Mouse (Mus musculus) lung, embryonic 14.5 days (tissue): ENCODE results near the gene Cpne5. TPM values are rescaled to one million over a fixed set of nuclear protein-coding genes. Genes with fewer than 3 reads are reported as not detected.
"Not testable (repeated sequence)": the region's sequence is repeated elsewhere in the genome, so short reads cannot be mapped to it uniquely, and the experiment has no call there.

ENCODE experiments used
- ATAC-seq: fragments of 200-750 bp; cut with Nextera tagmentation; 2 replicates; pipeline ENCODE4 v1.8.0; 2017; ENCODE audit warnings: mild to moderate bottlenecking, moderate TSS enrichment, moderate library complexity; ENCODE audit not compliant: insufficient read depth
- DNase-seq: peaks from one replicate; pipeline ENCODE4 v3.0.0-alpha.2; 2015
- H3K27ac ChIP-seq: fragments of 300-500 bp; sonication (generic); 2 replicates; pipeline ENCODE4 v1.5.1; 2014; ENCODE audit warnings: low read depth, mild to moderate bottlenecking, moderate library complexity
- H3K27me3 ChIP-seq: fragments of 300-500 bp; sonication (generic); 2 replicates; pipeline ENCODE4 v1.6.1; 2014; ENCODE audit warnings: low read length, control low read depth; ENCODE audit not compliant: insufficient read depth
- H3K36me3 ChIP-seq: fragments of 300-500 bp; sonication (generic); 2 replicates; pipeline ENCODE4 v1.6.1; 2014; ENCODE audit warnings: control low read depth; ENCODE audit not compliant: insufficient read depth
- H3K4me1 ChIP-seq: fragments of 300-500 bp; sonication (generic); 2 replicates; pipeline ENCODE4 v1.6.1; 2014; ENCODE audit warnings: antibody characterized with exemption, control low read depth; ENCODE audit not compliant: insufficient read depth
- H3K4me2 ChIP-seq: fragments of 300-500 bp; sonication (generic); 2 replicates; pipeline ENCODE4 v1.6.1; 2014; ENCODE audit warnings: mild to moderate bottlenecking
- H3K4me3 ChIP-seq: fragments of 300-500 bp; sonication (generic); 2 replicates; pipeline ENCODE4 v1.5.1; 2014; ENCODE audit warnings: low read depth, low read length
- H3K9ac ChIP-seq: fragments of 300-500 bp; sonication (generic); 2 replicates; pipeline ENCODE4 v1.6.1; 2014
- H3K9me3 ChIP-seq: fragments of 300-500 bp; sonication (generic); 2 replicates; pipeline ENCODE4 v1.6.1; 2016; ENCODE audit warnings: low read depth, low read length, control low read depth
- CTCF ChIP-seq: IDR thresholded peaks from 2 replicates; pipeline ENCODE4 v1.5.1; 2016; ENCODE audit warnings: antibody characterized with exemption, low read depth
- WGBS: fragments of 180-500 bp; shearing (Covaris S2); extraction: QIAGEN DNeasy Blood & Tissue Kit; methylation state at CpG from one replicate; pipeline ENCODE4 v1.1.7; 2014; 5-methylcytosine and 5-hydroxymethylcytosine counted together
- polyA plus RNA-seq: library from polyadenylated mRNA; unstranded; fragments of >200 nt; fragmentation: Nextera tagmentation; extraction: Ambion mirVana; gene quantifications from 2 replicates; pipeline ENCODE4 v1.2.1, GENCODE M21; 2014

The Cpne5 gene
- polyA plus RNA-seq, 1 experiment from 2014 or later, result 6.9 TPM

DNA sequence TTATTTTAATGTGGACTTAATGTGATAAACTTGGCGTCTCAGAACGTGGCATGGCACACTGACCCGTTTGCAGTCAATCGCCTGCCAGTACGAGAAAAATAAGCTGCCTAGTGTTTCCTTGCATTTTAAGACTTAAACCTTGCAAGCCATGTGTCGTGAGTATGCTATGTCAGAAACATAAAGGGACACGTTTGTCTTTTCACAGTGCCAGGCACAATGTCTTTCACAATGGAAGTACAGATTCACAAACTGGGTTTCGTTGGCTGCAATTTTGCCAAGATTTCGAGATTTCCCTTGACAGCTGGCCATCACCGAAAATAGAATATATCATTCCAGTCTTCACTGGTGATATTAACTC is 31.4 kb upstream of the Cpne5 start:
- H3K4me3 ChIP-seq, result peak overlapping the region; percentile 77
- DNase-seq (no peak), ATAC-seq (no peak)
- H3K9me3 ChIP-seq, result no peaks in the 10 kb centered on the region
- no peaks in the 10 kb centered on the region for H3K36me3 ChIP-seq
- peak overlapping the region; percentile 88 for H3K9ac ChIP-seq
- WGBS, result 14% methylated on average over 10 of the region's 10 CpGs
- H3K4me2 ChIP-seq, result peak overlapping the region; percentile 62
- 0 out of 2 replicates have a peak, but pooled peaks cover 4% of the 10 kb centered on the region for H3K4me1 ChIP-seq
- no peaks in the 10 kb centered on the region for H3K27me3 ChIP-seq
- H3K27ac ChIP-seq, result peak overlapping the region; percentile 89
- no peak for TF ChIP-seq CTCF

DNA sequence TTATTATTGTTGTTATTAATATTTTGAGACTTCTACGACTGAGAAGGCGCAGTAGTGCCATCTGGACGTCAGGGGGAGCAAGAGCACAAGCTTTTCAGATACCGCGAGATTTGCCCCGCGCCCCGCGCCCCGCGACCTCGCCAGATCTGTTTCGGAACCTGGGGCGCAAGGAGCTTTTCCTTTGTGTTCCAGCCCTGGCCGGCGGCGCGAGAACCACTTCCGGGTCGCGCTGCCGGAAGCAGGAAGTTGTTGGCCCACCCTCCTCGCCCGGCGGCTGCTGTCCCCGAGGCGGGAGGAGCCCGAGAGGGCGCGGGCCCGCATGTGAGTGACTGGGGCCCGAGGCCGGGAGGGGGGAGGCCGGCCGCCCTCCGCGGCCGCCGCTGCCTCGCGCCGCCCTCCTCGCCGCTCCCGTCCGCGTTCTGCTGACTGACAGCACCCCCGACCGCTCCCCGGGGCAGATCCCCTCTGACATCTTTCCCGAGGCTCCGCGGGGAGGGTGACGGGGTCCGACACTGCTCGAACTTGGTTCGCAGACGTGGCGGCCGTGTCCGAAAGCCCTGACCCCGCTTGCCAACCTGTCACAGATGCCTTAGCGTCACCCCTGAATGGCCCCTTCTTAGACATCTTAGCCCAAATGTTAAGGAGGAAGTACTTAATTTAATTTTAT is 30.8 kb upstream of the Cpne5 start, which contains the start of gene BC004004:
Gene BC004004 (plus strand): TSS at position 107 of the 667 bp plus-strand sequence.
- WGBS, result under 1% methylated on average over 61 of the region's 63 CpGs
- no peaks in the 10 kb centered on the region for H3K27me3 ChIP-seq
- ATAC-seq, result peak; percentile 90

DNA sequence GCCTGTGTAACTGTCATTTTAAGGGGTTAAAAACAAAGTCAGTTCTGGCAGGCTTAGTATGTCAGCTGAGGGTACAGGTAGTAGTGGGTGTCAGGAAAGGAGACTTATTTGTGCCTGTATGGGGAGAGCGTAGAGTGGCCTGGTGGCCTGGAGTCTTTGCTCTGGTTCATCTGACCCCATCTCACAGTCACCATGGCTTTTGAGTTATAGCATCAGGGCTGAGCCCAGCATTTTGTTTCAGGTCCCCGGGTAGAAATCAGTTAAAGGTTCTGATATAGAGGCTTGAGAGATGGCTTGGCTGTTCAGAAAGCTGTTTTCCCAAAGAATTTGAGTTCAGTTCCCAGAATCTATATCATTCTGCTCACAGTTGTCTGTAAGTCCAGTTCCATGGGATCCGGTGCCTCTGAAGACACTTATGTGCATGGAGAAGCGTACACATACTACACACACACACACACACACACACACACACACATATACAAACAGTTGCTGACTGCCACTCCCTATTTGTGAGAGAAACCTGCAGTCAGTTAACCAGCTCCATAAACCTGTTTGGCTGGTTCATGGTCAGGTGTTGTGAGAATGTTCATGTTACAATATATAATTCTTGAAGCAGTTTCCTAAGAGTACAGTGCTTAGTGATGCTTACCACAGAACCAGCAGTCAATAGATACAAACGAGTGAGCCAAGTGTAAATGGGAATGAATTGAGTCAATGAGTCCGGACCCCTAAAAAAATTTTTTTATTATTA is 30.1 kb upstream of the Cpne5 start:
- WGBS, result 54% methylated on average over 6 of the region's 6 CpGs
- H3K36me3 ChIP-seq, result no peaks in the 10 kb centered on the region

More for the DNA sequence above, 30.8 kb upstream of the Cpne5 start, which contains the start of gene BC004004:
- Histone ChIP-seq H3K9me3 (no peaks in the 10 kb centered on the region), H3K27ac (peak within 1 kb of the TSS; percentile 89), H3K36me3 (no peaks in the 10 kb centered on the region), H3K4me2 (peak within 1 kb of the TSS; percentile 62), H3K4me1 (0 out of 2 replicates have a peak, but pooled peaks cover 6% of the 10 kb centered on the region), H3K9ac (peak within 1 kb of the TSS; percentile 88), H3K4me3 (peak within 1 kb of the TSS; percentile 77)
- TF ChIP-seq CTCF, result peak; percentile 73
- peak; percentile 98 for DNase-seq

DNA sequence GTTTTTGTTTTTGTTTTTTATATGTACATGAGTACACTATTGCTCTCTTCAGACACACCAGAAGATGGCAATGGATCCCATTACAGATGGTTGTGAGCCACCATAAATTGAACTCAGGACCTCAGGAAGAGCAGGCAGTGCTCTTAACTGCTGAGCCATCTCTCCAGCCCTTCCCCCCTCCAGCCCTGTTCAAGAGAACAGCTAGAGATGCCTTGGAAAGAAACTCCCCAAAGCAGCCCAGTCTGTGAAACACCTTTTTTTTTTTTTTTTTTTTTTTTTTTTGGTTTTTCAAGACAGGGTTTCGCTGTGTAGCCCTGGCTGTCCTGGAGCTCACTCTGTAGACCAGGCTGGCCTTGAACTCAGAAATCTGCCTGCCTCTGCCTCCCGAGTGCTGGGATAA is 29.1 kb upstream of the Cpne5 start:
- not testable (repeated sequence) for H3K27ac ChIP-seq, H3K4me2 ChIP-seq, H3K36me3 ChIP-seq, ATAC-seq, H3K9ac ChIP-seq, DNase-seq, H3K27me3 ChIP-seq, H3K9me3 ChIP-seq, H3K4me3 ChIP-seq
- WGBS, result 91% methylated on average over 2 of the region's 2 CpGs
- H3K4me1 ChIP-seq, result peaks cover 10% of the 10 kb centered on the region; the same call in 1 of the 2 replicates

More for the DNA sequence above, 30.1 kb upstream of the Cpne5 start:
- peak overlapping the region; percentile 88 for H3K9ac ChIP-seq
- no peak for TF ChIP-seq CTCF
- H3K4me1 ChIP-seq, result 0 out of 2 replicates have a peak, but pooled peaks cover 6% of the 10 kb centered on the region
- DNase-seq (no peak), ATAC-seq (peak; percentile 38; the same call in 1 of the 2 replicates)
- H3K27me3 ChIP-seq, result no peaks in the 10 kb centered on the region
- H3K4me2 ChIP-seq, result peak overlapping the region; percentile 62
- H3K4me3 ChIP-seq, result peak overlapping the region; percentile 77
- peak overlapping the region; percentile 89 for H3K27ac ChIP-seq
- no peaks in the 10 kb centered on the region for H3K9me3 ChIP-seq

DNA sequence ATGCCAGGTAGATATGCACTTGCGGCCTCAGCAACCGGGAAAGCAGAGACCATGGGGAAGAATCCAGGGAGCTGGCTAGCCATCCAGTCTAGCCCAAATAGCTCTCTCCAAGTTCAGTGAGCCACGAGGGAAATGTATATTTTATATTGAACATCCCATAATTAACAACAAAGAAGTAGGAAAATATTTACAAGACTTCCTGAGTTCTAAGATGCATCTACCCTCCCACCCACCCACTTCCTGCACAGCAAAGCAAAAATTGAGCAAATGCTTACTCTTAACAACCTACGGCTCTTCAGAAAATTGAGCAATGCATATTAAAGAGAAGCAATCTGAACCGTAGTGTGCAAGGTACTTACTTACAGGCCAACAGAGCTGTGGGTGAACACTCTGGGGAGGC is 26.8 kb upstream of the Cpne5 start:
- no peak for ATAC-seq
- H3K9ac ChIP-seq, result peak overlapping the region; percentile 66
- no peaks in the 10 kb centered on the region for H3K27me3 ChIP-seq
- H3K9me3 ChIP-seq, result no peaks in the 10 kb centered on the region
- DNase-seq, result no peak
- peaks cover 10% of the 10 kb centered on the region for H3K4me1 ChIP-seq
- H3K27ac ChIP-seq, result peak overlapping the region; percentile 99
- peak overlapping the region; percentile 71 for H3K4me2 ChIP-seq
- peak overlapping the region; percentile 78; the same call in 1 of the 2 replicates for H3K4me3 ChIP-seq
- no peak for TF ChIP-seq CTCF
- H3K36me3 ChIP-seq, result peaks cover 21% of the 10 kb centered on the region
- 77% methylated on average over 5 of the region's 5 CpGs for WGBS

DNA sequence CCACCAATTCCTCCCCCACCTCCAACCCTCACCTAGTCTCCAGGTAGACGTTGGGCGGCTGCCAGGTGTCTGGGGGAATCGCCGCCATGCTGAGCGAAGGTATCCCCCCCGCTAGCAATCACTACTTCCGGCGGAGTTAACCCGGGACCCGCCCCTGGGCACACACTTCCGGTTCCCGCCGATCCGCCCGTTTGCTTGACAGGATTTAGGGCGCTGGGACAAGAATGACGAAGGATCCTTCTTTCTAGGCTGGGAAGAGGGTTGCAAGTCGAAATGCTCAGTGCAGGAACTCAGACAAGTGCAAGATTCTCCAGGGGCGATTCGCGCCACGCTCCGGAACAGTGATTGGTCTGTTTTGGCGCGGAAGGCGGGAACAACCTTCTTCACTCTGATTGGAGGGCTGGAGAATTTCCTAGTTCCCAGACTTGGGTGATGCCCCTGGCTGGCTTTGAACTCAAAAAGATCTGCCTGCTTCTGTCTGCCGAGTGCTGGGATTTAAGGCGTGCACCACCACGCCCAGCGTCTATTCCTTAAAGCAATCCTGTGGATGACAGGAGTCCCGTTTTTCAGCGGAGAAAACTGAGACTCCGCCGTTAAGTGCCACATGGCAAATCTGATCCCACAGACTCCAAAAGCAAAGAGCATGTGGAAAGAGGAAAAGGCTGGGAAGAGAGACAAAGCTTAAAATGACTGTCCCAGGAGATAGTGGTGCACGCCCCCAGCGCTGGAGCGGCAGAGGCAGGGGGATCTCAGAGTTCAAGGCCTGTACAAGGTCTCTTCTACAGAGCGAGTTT is 26.1 kb upstream of the Cpne5 start, which contains the start of gene Ppil1:
Gene Ppil1 (minus strand): TSS at position 347 of the 794 bp plus-strand sequence.
- Histone ChIP-seq H3K4me1 (peaks cover 10% of the 10 kb centered on the region), H3K9ac (peak within 1 kb of the TSS; percentile 66), H3K27ac (peak within 1 kb of the TSS; percentile 99), H3K36me3 (peaks cover 28% of the 10 kb centered on the region), H3K4me2 (peak within 1 kb of the TSS; percentile 71), H3K4me3 (peak within 1 kb of the TSS; percentile 78), H3K27me3 (no peaks in the 10 kb centered on the region), H3K9me3 (no peaks in the 10 kb centered on the region)
- ATAC-seq, result peak; percentile 48
- no peak for TF ChIP-seq CTCF
- 7% methylated on average over 38 of the region's 38 CpGs for WGBS
- DNase-seq, result peak; percentile 93
